Mouse (Mus musculus) CH12.LX (cell line): Measurements from ENCODE around the gene Prkcd. TPM values are rescaled to one million over a fixed set of nuclear protein-coding genes. Genes with fewer than 3 reads are reported as not detected.

Source experiments
- DNase-seq: peaks from one replicate; pipeline ENCODE4 v3.0.0-alpha.2; 2013; ENCODE audit errors: extremely low read depth
- H3K27ac ChIP-seq: 2 replicates; pipeline ENCODE4 v1.5.1; 2012; ENCODE audit warnings: low read depth, mild to moderate bottlenecking, control low read depth, moderate library complexity; ENCODE audit not compliant: insufficient read depth
- H3K27me3 ChIP-seq: replicated peaks from 2 replicates; pipeline ENCODE3; 2012; ENCODE audit warnings: inconsistent platforms
- H3K36me3 ChIP-seq, 2 experiments: replicated peaks in 1 of 2; 2 replicates each; pipeline versions ENCODE3 to v1.6.1; 2012; ENCODE audit warnings: inconsistent platforms in 1 of 2, low read length in 1 of 2, mild to moderate bottlenecking in 1 of 2, mixed read lengths in 1 of 2, moderate library complexity in 1 of 2; ENCODE audit not compliant: control insufficient read depth in 1 of 2, insufficient read depth in 1 of 2
- H3K4me1 ChIP-seq, 2 experiments: 2 replicates each; pipeline ENCODE4 v1.6.1; 2012; ENCODE audit warnings: inconsistent platforms in 1 of 2, moderate library complexity in 1 of 2; ENCODE audit not compliant: insufficient read depth in 2 of 2, control insufficient read depth in 1 of 2
- H3K4me2 ChIP-seq: 2 replicates; pipeline ENCODE4 v1.6.1; 2012; ENCODE audit warnings: low read depth, mild to moderate bottlenecking, control low read depth; ENCODE audit not compliant: poor library complexity, insufficient read depth, severe bottlenecking
- H3K4me3 ChIP-seq, 3 experiments: fragments of 150-350 bp in 1 of 3; sonication (generic) in 1 of 3; replicated peaks in 1 of 3; 2 replicates each; pipeline versions ENCODE3 to v1.5.1; 2011 to 2012; ENCODE audit warnings: low read depth in 2 of 3, low read length in 2 of 3, mild to moderate bottlenecking in 2 of 3, moderate library complexity in 2 of 3, control low read depth in 1 of 3, improper control_type of control experiment in 1 of 3, inconsistent platforms in 1 of 3, mixed read lengths in 1 of 3; ENCODE audit not compliant: poor library complexity in 1 of 3
- H3K79me2 ChIP-seq: replicated peaks from 2 replicates; pipeline ENCODE4 v1.6.1; 2012; ENCODE audit warnings: mild to moderate bottlenecking, moderate library complexity; ENCODE audit not compliant: control insufficient read depth, poor library complexity, insufficient read depth, severe bottlenecking; ENCODE audit errors: extremely low read depth
- H3K9ac ChIP-seq: 2 replicates; pipeline ENCODE4 v1.6.1; 2012; ENCODE audit warnings: low read depth, mild to moderate bottlenecking, control low read depth, moderate library complexity; ENCODE audit not compliant: insufficient read depth
- H3K9me3 ChIP-seq: replicated peaks from 2 replicates; pipeline ENCODE3; 2012; ENCODE audit warnings: low read length, inconsistent platforms, mixed read lengths
- CHD2 ChIP-seq: IDR thresholded peaks from 2 replicates; pipeline ENCODE4 v1.6.1; 2011; ENCODE audit warnings: low read length, improper control_type of control experiment
- CTCF ChIP-seq, 2 experiments: IDR thresholded peaks in 1 of 2; conservative IDR thresholded peaks in 1 of 2; 2 replicates each; pipeline ENCODE4 v1.5.1; 2011 to 2012; ENCODE audit warnings: low read depth in 2 of 2, low read length in 2 of 2, improper control_type of control experiment in 1 of 2, inconsistent platforms in 1 of 2, mild to moderate bottlenecking in 1 of 2, moderate library complexity in 1 of 2
- ELF1 ChIP-seq: IDR thresholded peaks from 2 replicates; pipeline ENCODE4 v1.6.1; 2014; ENCODE audit warnings: low read depth, mild to moderate bottlenecking, inconsistent platforms, low read length, improper control_type of control experiment
- ETS1 ChIP-seq: conservative IDR thresholded peaks from 2 replicates; pipeline ENCODE4 v1.6.1; 2012; ENCODE audit warnings: low read depth, mild to moderate bottlenecking, inconsistent platforms, low read length, improper control_type of control experiment, moderate library complexity
- GABPA ChIP-seq: IDR thresholded peaks from 2 replicates; pipeline ENCODE4 v1.6.1; 2012; ENCODE audit warnings: low read depth, low read length, improper control_type of control experiment, inconsistent platforms; ENCODE audit not compliant: insufficient replicate concordance
- HCFC1 ChIP-seq: IDR thresholded peaks from 2 replicates; pipeline ENCODE4 v1.6.1; 2012; ENCODE audit warnings: low read depth, mild to moderate bottlenecking, inconsistent platforms, low read length, improper control_type of control experiment
- IRF4 ChIP-seq: IDR thresholded peaks from 2 replicates; pipeline ENCODE4 v1.6.1; 2014; ENCODE audit warnings: low read depth, mild to moderate bottlenecking, inconsistent platforms, low read length, improper control_type of control experiment
- MAX ChIP-seq: IDR thresholded peaks from 2 replicates; pipeline ENCODE4 v1.6.1; 2011; ENCODE audit warnings: low read length, improper control_type of control experiment
- MXI1 ChIP-seq: IDR thresholded peaks from 2 replicates; pipeline ENCODE4 v1.6.1; 2011; ENCODE audit warnings: mild to moderate bottlenecking, low read depth, low read length, improper control_type of control experiment
- MYC ChIP-seq: IDR thresholded peaks from 2 replicates; pipeline ENCODE4 v1.6.1; 2011; ENCODE audit warnings: low read depth, mild to moderate bottlenecking, improper control_type of control experiment, low read length
- PAX5 ChIP-seq: IDR thresholded peaks from 2 replicates; pipeline ENCODE4 v1.6.1; 2012; ENCODE audit warnings: low read length, inconsistent platforms, mixed read lengths
- POLR2A ChIP-seq: IDR thresholded peaks from 2 replicates; pipeline ENCODE4 v1.6.1; 2011; ENCODE audit warnings: low read depth, mild to moderate bottlenecking, improper control_type of control experiment, low read length
- SIN3A ChIP-seq: IDR thresholded peaks from 2 replicates; pipeline ENCODE4 v1.6.1; 2012; ENCODE audit warnings: low read length, improper control_type of control experiment, inconsistent platforms
- TCF12 ChIP-seq: IDR thresholded peaks from 2 replicates; pipeline ENCODE4 v1.6.1; 2014; ENCODE audit warnings: low read depth, mild to moderate bottlenecking, inconsistent platforms, low read length, improper control_type of control experiment
- USF1 ChIP-seq: IDR thresholded peaks from 2 replicates; pipeline ENCODE4 v1.6.1; 2014; ENCODE audit warnings: low read depth, mild to moderate bottlenecking, inconsistent platforms, low read length, improper control_type of control experiment
- ZC3H11A ChIP-seq: IDR thresholded peaks from 2 replicates; pipeline ENCODE4 v1.6.1; 2012; ENCODE audit warnings: low read depth, mild to moderate bottlenecking, inconsistent platforms, low read length, improper control_type of control experiment
- ZMIZ1 ChIP-seq: IDR thresholded peaks from 2 replicates; pipeline ENCODE4 v1.6.1; 2012; ENCODE audit warnings: low read depth, mild to moderate bottlenecking, inconsistent platforms, low read length, improper control_type of control experiment
- ZNF384 ChIP-seq: IDR thresholded peaks from 2 replicates; pipeline ENCODE4 v1.6.1; 2012; ENCODE audit warnings: low read depth, low read length, improper control_type of control experiment, inconsistent platforms
- dilution Hi-C: fragments of 300-500 bp; cut with MboI; formaldehyde crosslinking; loops from 2 replicates; pipeline ENCODE4 v1.14.3; 2020; ENCODE audit warnings: low sequenced_read_pairs; ENCODE audit not compliant: extremely low pct_unique_long_range_greater_than_20kb, extremely low pct_ligation_motif_present
- in situ Hi-C: fragments of 300-500 bp; cut with MboI; formaldehyde crosslinking; loops from 3 replicates; pipeline ENCODE4 v1.14.3; 2019; ENCODE audit warnings: low sequenced_read_pairs, low pct_ligation_motif_present, low pct_unique_long_range_greater_than_20kb, mixed read lengths
- polyA plus RNA-seq: library from polyadenylated mRNA; unstranded; fragments of >175 nt; gene quantifications from 2 replicates; pipeline ENCODE4 v1.2.1, GENCODE M21; 2012; ENCODE audit warnings: low read depth; ENCODE audit not compliant: insufficient read length
- total RNA-seq, 2 experiments: library from RNA; depleted of rRNA; stranded (reverse); fragments of 300-350 nt in 1 of 2; fragments of >200 nt in 1 of 2; gene quantifications; 2 replicates each; pipeline ENCODE4 v1.2.3; 2012 to 2014

Gene Prkcd
- total and polyA plus RNA-seq, 3 experiments, result 109 to 186 (median 122) TPM

GRCm38 (mm10) chr14:30646486-30646885 lies 20.5 kb upstream of the Prkcd start:
- Histone ChIP-seq H3K27me3 (no peaks in the 10 kb centered on the region), H3K9ac (no peak overlapping the region), H3K79me2 (no peaks in the 10 kb centered on the region), H3K4me2 (no peak overlapping the region), H3K4me1 (peaks cover 19 to 77% of the 10 kb centered on the region in 2 experiments), H3K36me3 (no peaks in the 10 kb centered on the region), H3K4me3 (no peak overlapping the region), H3K9me3 (no peaks in the 10 kb centered on the region), H3K27ac (no peak overlapping the region)
- no peak for DNase-seq
- dilution Hi-C loops (no loop called here), in situ Hi-C loops (no loop called here)
- TF ChIP-seq SIN3A, result no peak
- TF ChIP-seq ELF1, result no peak
- no peak for TF ChIP-seq PAX5
- no peak for TF ChIP-seq IRF4
- no peak for TF ChIP-seq MAX
- no peak for TF ChIP-seq ETS1
- TF ChIP-seq MYC, result no peak
- no peak for TF ChIP-seq ZNF384
- no peak for TF ChIP-seq MXI1
- no peak for TF ChIP-seq CTCF (conservative IDR thresholded peaks at IDR 0.05 in 1 of 2, IDR thresholded peaks at IDR 0.05 in 1 of 2; ENCODE audit: low read depth in 2 of 2, low read length in 2 of 2)
- TF ChIP-seq POLR2A, result no peak

GRCm38 (mm10) chr14:30645066-30645465 lies 19.1 kb upstream of the Prkcd start:
- TF ChIP-seq ZC3H11A (no peak), USF1 (no peak), ZMIZ1 (no peak), PAX5 (no peak), CHD2 (no peak), GABPA (no peak), SIN3A (no peak), TCF12 (no peak), HCFC1 (no peak), MAX (no peak)
- Histone ChIP-seq H3K4me2 (no peak overlapping the region), H3K27ac (no peak overlapping the region), H3K27me3 (no peaks in the 10 kb centered on the region), H3K79me2 (no peaks in the 10 kb centered on the region), H3K9me3 (no peaks in the 10 kb centered on the region), H3K4me3 (no peak overlapping the region), H3K9ac (no peak overlapping the region), H3K4me1 (peaks cover 20 to 80% of the 10 kb centered on the region in 2 experiments), H3K36me3 (no peaks in the 10 kb centered on the region)
- dilution Hi-C loops (no loop called here), in situ Hi-C loops (no loop called here)
- no peak for DNase-seq
